Mouse (Mus musculus) midbrain, postnatal 0 days (tissue): ENCODE measurements at regions not wholly inside any gene's neighbourhood (a gene's known extent, or its start where the extent isn't known, plus 50 kb on each side); places are given as distances from the start of the nearest gene placed in this dataset.
A peak's percentile ranks its signal among the peaks of the same experiment; 100 is the strongest.

Source experiments
- ATAC-seq: fragments of 200-750 bp; cut with Nextera tagmentation; 2 replicates; pipeline ENCODE4 v1.8.0; 2017; ENCODE audit warnings: moderate number of reproducible peaks, mild to moderate bottlenecking, moderate TSS enrichment, moderate library complexity; ENCODE audit not compliant: low FRiP score
- DNase-seq: peaks from one replicate; pipeline ENCODE4 v3.0.0-alpha.2; 2015; ENCODE audit warnings: low spot score
- H3K27ac ChIP-seq: fragments of 300-500 bp; sonication (generic); 2 replicates; pipeline ENCODE4 v1.5.1; 2014; ENCODE audit warnings: low read depth, mild to moderate bottlenecking, low read length, mixed read lengths
- H3K27me3 ChIP-seq: fragments of 300-500 bp; sonication (generic); 2 replicates; pipeline ENCODE4 v1.6.1; 2014; ENCODE audit warnings: low read length, control low read depth, mixed read lengths; ENCODE audit not compliant: insufficient read depth
- H3K36me3 ChIP-seq: fragments of 300-500 bp; sonication (generic); 2 replicates; pipeline ENCODE4 v1.6.1; 2014; ENCODE audit warnings: low read length, control low read depth, mixed read lengths; ENCODE audit not compliant: insufficient read depth
- H3K4me1 ChIP-seq: fragments of 300-500 bp; sonication (generic); 2 replicates; pipeline ENCODE4 v1.6.1; 2014; ENCODE audit warnings: mild to moderate bottlenecking, control low read depth, antibody characterized with exemption, low read length, mixed read lengths; ENCODE audit not compliant: insufficient read depth
- H3K4me2 ChIP-seq: fragments of 300-500 bp; sonication (generic); 2 replicates; pipeline ENCODE4 v1.6.1; 2014; ENCODE audit warnings: low read depth, mild to moderate bottlenecking, low read length, mixed read lengths; ENCODE audit not compliant: poor library complexity, severe bottlenecking
- H3K4me3 ChIP-seq: fragments of 300-500 bp; sonication (generic); 2 replicates; pipeline ENCODE4 v1.5.1; 2014; ENCODE audit warnings: low read depth, mild to moderate bottlenecking, low read length, moderate library complexity
- H3K9ac ChIP-seq: fragments of 300-500 bp; sonication (generic); replicated peaks from 2 replicates; pipeline ENCODE4 v1.6.1; 2014; ENCODE audit warnings: mild to moderate bottlenecking, low read length, moderate library complexity, mixed read lengths; ENCODE audit not compliant: poor library complexity, severe bottlenecking
- H3K9me3 ChIP-seq: fragments of 300-500 bp; sonication (generic); 2 replicates; pipeline ENCODE4 v1.6.1; 2016; ENCODE audit warnings: low read length, control low read depth
- CTCF ChIP-seq: IDR thresholded peaks from 2 replicates; pipeline ENCODE4 v1.5.1; 2016; ENCODE audit warnings: antibody characterized with exemption, mild to moderate bottlenecking
- WGBS: fragments of 180-500 bp; shearing (Covaris S2); extraction: QIAGEN DNeasy Blood & Tissue Kit; methylation state at CpG from one replicate; pipeline ENCODE4 v1.1.7; 2014; 5-methylcytosine and 5-hydroxymethylcytosine counted together

- Histone ChIP-seq H3K4me3 (no peak overlapping the region), H3K9ac (no peak overlapping the region), H3K27me3 (no peaks in the 10 kb centered on the region), H3K4me1 (no peaks in the 10 kb centered on the region), H3K27ac (no peak overlapping the region), H3K4me2 (no peak overlapping the region), H3K36me3 (no peaks in the 10 kb centered on the region), H3K9me3 (no peaks in the 10 kb centered on the region)
- no peak for DNase-seq
- no peak for TF ChIP-seq CTCF
- no peak for ATAC-seq
- 96% methylated on average over 3 of the region's 3 CpGs for WGBS
Observed at GRCm38 (mm10) chr5:24237201-24237600, 72.4 kb downstream of the Nupl2 start.

GRCm38 (mm10) chr5:24239006-24239405 lies 74.2 kb downstream of the Nupl2 start:
- ATAC-seq (no peak), DNase-seq (no peak)
- TF ChIP-seq CTCF: no peak
- Histone ChIP-seq H3K36me3 (no peaks in the 10 kb centered on the region), H3K9me3 (no peaks in the 10 kb centered on the region), H3K4me3 (no peak overlapping the region), H3K4me1 (no peaks in the 10 kb centered on the region), H3K27ac (no peak overlapping the region), H3K4me2 (no peak overlapping the region), H3K9ac (no peak overlapping the region), H3K27me3 (no peaks in the 10 kb centered on the region)
- WGBS: 83% methylated on average over 2 of the region's 2 CpGs

DNA sequence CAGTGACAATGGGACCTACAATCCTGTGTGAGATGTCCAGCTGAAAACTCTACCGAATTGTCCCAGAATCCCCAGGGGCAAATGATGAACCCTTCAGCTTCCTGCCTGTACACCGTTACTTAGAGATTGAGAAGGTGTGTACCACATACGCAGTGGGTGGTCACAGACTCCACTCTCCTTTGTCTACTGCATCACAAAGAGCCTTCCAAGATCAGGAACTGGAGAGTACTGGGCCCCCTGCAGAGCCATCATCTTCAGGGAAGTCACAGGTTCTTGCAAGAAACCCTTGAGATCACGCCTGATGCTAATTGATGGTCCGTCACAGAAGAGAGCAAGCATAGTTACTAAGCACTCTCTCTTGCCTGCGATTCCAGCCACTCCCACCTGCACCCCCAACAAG lies 79.4 kb downstream of the Nupl2 start:
- no peak overlapping the region for H3K27ac ChIP-seq
- no peak overlapping the region for H3K4me3 ChIP-seq
- H3K4me2 ChIP-seq: no peak overlapping the region
- ATAC-seq: no peak
- 85% methylated on average over 6 of the region's 6 CpGs for WGBS
- H3K4me1 ChIP-seq: no peaks in the 10 kb centered on the region
- H3K9ac ChIP-seq: no peak overlapping the region
- no peak for DNase-seq
- H3K36me3 ChIP-seq: no peaks in the 10 kb centered on the region
- H3K9me3 ChIP-seq: no peaks in the 10 kb centered on the region
- H3K27me3 ChIP-seq: no peaks in the 10 kb centered on the region
- TF ChIP-seq CTCF: no peak

GRCm38 (mm10) chr5:24255421-24255820 lies 90.7 kb downstream of the Nupl2 start:
- DNase-seq (no peak), ATAC-seq (no peak)
- Histone ChIP-seq H3K36me3 (no peaks in the 10 kb centered on the region), H3K4me2 (no peak overlapping the region), H3K9ac (no peak overlapping the region), H3K4me3 (no peak overlapping the region), H3K27ac (no peak overlapping the region), H3K27me3 (no peaks in the 10 kb centered on the region), H3K9me3 (no peaks in the 10 kb centered on the region), H3K4me1 (no peaks in the 10 kb centered on the region)
- no peak for TF ChIP-seq CTCF
- WGBS: 87% methylated on average over 5 of the region's 5 CpGs

DNA sequence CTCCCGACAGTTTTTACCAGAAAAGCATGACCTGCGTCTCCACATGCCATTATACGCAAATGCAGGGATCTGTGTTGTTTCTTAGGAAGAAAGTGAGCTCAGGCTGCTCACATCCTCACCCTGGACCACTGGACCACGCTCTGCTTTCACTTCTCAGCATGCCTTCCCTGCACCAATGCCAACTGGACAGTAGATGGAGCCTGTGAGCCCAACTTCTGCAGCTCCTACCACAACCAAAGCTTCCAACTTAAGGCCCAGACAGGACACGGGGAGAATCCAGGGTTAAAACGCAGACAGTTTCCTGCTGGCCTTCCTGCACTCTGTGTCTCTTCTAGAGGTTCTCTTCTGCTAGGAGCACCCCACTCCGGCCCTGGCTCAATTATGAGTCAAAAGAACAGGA lies 90.3 kb downstream of the Kcnh2 start:
- ATAC-seq: no peak
- Histone ChIP-seq H3K4me1 (no peaks in the 10 kb centered on the region), H3K36me3 (no peaks in the 10 kb centered on the region), H3K27ac (no peak overlapping the region), H3K27me3 (no peaks in the 10 kb centered on the region), H3K4me2 (no peak overlapping the region), H3K9me3 (no peaks in the 10 kb centered on the region), H3K9ac (no peak overlapping the region), H3K4me3 (no peak overlapping the region)
- DNase-seq: peak; percentile 81
- TF ChIP-seq CTCF: peak; percentile 92
- WGBS: 11% methylated on average over 7 of the region's 7 CpGs

- Histone ChIP-seq H3K27me3 (no peaks in the 10 kb centered on the region), H3K9me3 (no peaks in the 10 kb centered on the region), H3K4me2 (0 out of 2 replicates have a peak overlapping the region, but pooled peaks have one; percentile 6), H3K4me1 (no peaks in the 10 kb centered on the region), H3K36me3 (no peaks in the 10 kb centered on the region), H3K4me3 (no peak overlapping the region), H3K27ac (no peak overlapping the region), H3K9ac (no peak overlapping the region)
- WGBS: 14% methylated on average over 11 of the region's 11 CpGs
- no peak for TF ChIP-seq CTCF
- no peak for ATAC-seq
- no peak for DNase-seq
Observed at GRCm38 (mm10) chr5:24262146-24262545, 89.3 kb downstream of the Kcnh2 start.
